ENCODE assay signal across 26 mouse cellular contexts in genomic region chr11:29389913-29390312, GRCm38 (mm10). TPM values are rescaled to one million over a fixed set of nuclear protein-coding genes. Genes with fewer than 3 reads are reported as not detected.
DNase-seq lines count a peak whose midpoint lies in the region; ATAC-seq and TF ChIP-seq lines count a peak whose summit lies in the region.
"Had no signal": no experiment of that assay in that cellular context is flagged by ENCODE, and none has a peak within 500 bp of the region (broad histone marks: within the 10 kb centered on the region; RNA-seq: fewer than 3 reads in every experiment).

No protein-coding gene starts in this region.

- TF ChIP-seq CTCF in brain, embryonic 14.5 days (IDR thresholded peaks at IDR 0.05; ENCODE audit: borderline replicate concordance, extremely low read depth, insufficient read depth, insufficient read length), result no peak

- no peak overlapping the region for H3K4me2 ChIP-seq in embryonic facial prominence, embryonic 14.5 days (ENCODE audit: low read depth, low read length)
- no peak overlapping the region for H3K4me2 ChIP-seq in midbrain, embryonic 14.5 days (ENCODE audit: low read length)
- no peak overlapping the region for H3K4me2 ChIP-seq in midbrain, embryonic 16.5 days (ENCODE audit: low read length)
- no peak overlapping the region for H3K4me2 ChIP-seq in neural tube, embryonic 15.5 days
- H3K4me2 ChIP-seq: embryonic facial prominence, embryonic 12.5 days; forebrain, embryonic 12.5 days; forebrain, embryonic 15.5 days; heart, embryonic 12.5 days; heart, embryonic 15.5 days; hindbrain, embryonic 13.5 days; intestine, embryonic 15.5 days had no signal

- no peaks in the 10 kb centered on the region for H3K36me3 ChIP-seq in embryonic facial prominence, embryonic 14.5 days (ENCODE audit: control insufficient read depth, insufficient read depth, low read length)
- H3K36me3 ChIP-seq in embryonic facial prominence, embryonic 10.5 days (replicated peaks), result peaks cover 6% of the 10 kb centered on the region
- no peaks in the 10 kb centered on the region for H3K36me3 ChIP-seq in midbrain, embryonic 14.5 days (ENCODE audit: control insufficient read depth, insufficient read depth, low read length)
- H3K36me3 ChIP-seq in midbrain, embryonic 16.5 days (ENCODE audit: control insufficient read depth, insufficient read depth, low read length), result no peaks in the 10 kb centered on the region
- no peaks in the 10 kb centered on the region for H3K36me3 ChIP-seq in neural tube, embryonic 15.5 days
- H3K36me3 ChIP-seq: embryonic facial prominence, embryonic 12.5 days; forebrain, embryonic 12.5 days; forebrain, embryonic 15.5 days; heart, embryonic 12.5 days; heart, embryonic 15.5 days; intestine, embryonic 15.5 days had no signal

- H3K27ac ChIP-seq in embryonic facial prominence, embryonic 14.5 days (replicated peaks; ENCODE audit: low read depth, low read length), result no peak overlapping the region
- H3K27ac ChIP-seq in embryonic facial prominence, embryonic 10.5 days (replicated peaks), result no peak overlapping the region
- H3K27ac ChIP-seq in midbrain, embryonic 14.5 days (replicated peaks; ENCODE audit: low read depth, low read length), result no peak overlapping the region
- H3K27ac ChIP-seq in midbrain, embryonic 16.5 days (ENCODE audit: low read length), result no peak overlapping the region
- no peak overlapping the region for H3K27ac ChIP-seq in neural tube, embryonic 15.5 days (replicated peaks)
- H3K27ac ChIP-seq: embryonic facial prominence, embryonic 12.5 days; forebrain, embryonic 12.5 days; forebrain, embryonic 15.5 days; heart, embryonic 15.5 days; hindbrain, embryonic 10.5 days; hindbrain, embryonic 13.5 days; intestine, embryonic 15.5 days had no signal

- H3K4me1 ChIP-seq in embryonic facial prominence, embryonic 14.5 days (ENCODE audit: control insufficient read depth, insufficient read depth, low read length), result no peaks in the 10 kb centered on the region
- H3K4me1 ChIP-seq in embryonic facial prominence, embryonic 10.5 days, result no peaks in the 10 kb centered on the region
- no peaks in the 10 kb centered on the region for H3K4me1 ChIP-seq in midbrain, embryonic 14.5 days (ENCODE audit: control insufficient read depth, insufficient read depth, low read length)
- H3K4me1 ChIP-seq in midbrain, embryonic 16.5 days (ENCODE audit: control insufficient read depth, insufficient read depth, low read length), result peaks cover 3% of the 10 kb centered on the region; the same call in 1 of the 2 replicates
- no peaks in the 10 kb centered on the region for H3K4me1 ChIP-seq in neural tube, embryonic 15.5 days
- H3K4me1 ChIP-seq: embryonic facial prominence, embryonic 12.5 days; forebrain, embryonic 12.5 days; hindbrain, embryonic 10.5 days; hindbrain, embryonic 13.5 days; intestine, embryonic 15.5 days had no signal

- TF ChIP-seq POLR2A in brain, embryonic 14.5 days (IDR thresholded peaks at IDR 0.05; ENCODE audit: borderline replicate concordance, extremely low read depth, insufficient read depth, insufficient read length, poor library complexity, severe bottlenecking), result no peak

- H3K9me3 ChIP-seq in embryonic facial prominence, embryonic 14.5 days (ENCODE audit: control insufficient read depth, low read length), result no peaks in the 10 kb centered on the region
- no peaks in the 10 kb centered on the region for H3K9me3 ChIP-seq in embryonic facial prominence, embryonic 10.5 days
- no peaks in the 10 kb centered on the region for H3K9me3 ChIP-seq in midbrain, embryonic 14.5 days (ENCODE audit: control insufficient read depth, low read length)
- no peaks in the 10 kb centered on the region for H3K9me3 ChIP-seq in midbrain, embryonic 16.5 days (replicated peaks; ENCODE audit: control insufficient read depth, low read length, poor library complexity, severe bottlenecking)
- H3K9me3 ChIP-seq in neural tube, embryonic 15.5 days (replicated peaks), result no peaks in the 10 kb centered on the region
- H3K9me3 ChIP-seq: embryonic facial prominence, embryonic 12.5 days; forebrain, embryonic 12.5 days; forebrain, embryonic 15.5 days; heart, embryonic 12.5 days; heart, embryonic 15.5 days; hindbrain, embryonic 10.5 days; hindbrain, embryonic 13.5 days; intestine, embryonic 15.5 days had no signal

- peak; percentile 12 for DNase-seq in embryonic facial prominence, embryonic 14.5 days (ENCODE audit: low spot score)
- no peak for DNase-seq in embryonic facial prominence, embryonic 10.5 days (ENCODE audit: low spot score)
- peak; percentile 8 for DNase-seq in midbrain, embryonic 14.5 days
- peak; percentile 13 for DNase-seq in brain, embryonic 14.5 days (ENCODE audit: low read depth)
- DNase-seq: adrenal gland, postnatal 10 days; adrenal gland, postnatal 36 days; cerebellum, adult 11-12 months; cerebellum, adult 8-10 months; cerebellum, postnatal 14 days; gastrocnemius, postnatal 25 days; heart, adult 18-20 months; heart, postnatal 10 days; heart, postnatal 36 days had no signal

- H3K9ac ChIP-seq in embryonic facial prominence, embryonic 14.5 days (ENCODE audit: low read depth, low read length), result no peak overlapping the region
- H3K9ac ChIP-seq in midbrain, embryonic 14.5 days (replicated peaks; ENCODE audit: low read length), result no peak overlapping the region
- no peak overlapping the region for H3K9ac ChIP-seq in midbrain, embryonic 16.5 days (ENCODE audit: low read depth, low read length)
- H3K9ac ChIP-seq in neural tube, embryonic 15.5 days (replicated peaks), result no peak overlapping the region
- H3K9ac ChIP-seq: embryonic facial prominence, embryonic 12.5 days; forebrain, embryonic 12.5 days; forebrain, embryonic 15.5 days; heart, embryonic 12.5 days; heart, embryonic 15.5 days; hindbrain, embryonic 13.5 days; intestine, embryonic 15.5 days had no signal

- WGBS in embryonic facial prominence, embryonic 14.5 days, result 64% methylated on average over 4 of the region's 4 CpGs
- 75% methylated on average over 4 of the region's 4 CpGs for WGBS in embryonic facial prominence, embryonic 10.5 days
- 20% methylated on average over 4 of the region's 4 CpGs for WGBS in midbrain, embryonic 14.5 days
- WGBS in midbrain, embryonic 16.5 days, result 28% methylated on average over 4 of the region's 4 CpGs
- WGBS in neural tube, embryonic 15.5 days, result 29% methylated on average over 4 of the region's 4 CpGs

- no peak for ATAC-seq in embryonic facial prominence, embryonic 14.5 days (ENCODE audit: low read depth)
- ATAC-seq in midbrain, embryonic 14.5 days (ENCODE audit: low FRiP score, low TSS enrichment), result no peak
- ATAC-seq in midbrain, embryonic 16.5 days, result no peak
- ATAC-seq in neural tube, embryonic 15.5 days (ENCODE audit: low FRiP score), result no peak
- ATAC-seq: CD4-positive, CD25-positive, alpha-beta regulatory T cell, adult 4 months; forebrain, embryonic 15.5 days; hindbrain, embryonic 16.5 days; intestine, embryonic 15.5 days had no signal

- no peaks in the 10 kb centered on the region for H3K27me3 ChIP-seq in embryonic facial prominence, embryonic 14.5 days (replicated peaks; ENCODE audit: control insufficient read depth, insufficient read depth, low read length)
- H3K27me3 ChIP-seq in embryonic facial prominence, embryonic 10.5 days (replicated peaks; ENCODE audit: low read depth, poor library complexity, severe bottlenecking), result no peaks in the 10 kb centered on the region
- H3K27me3 ChIP-seq in midbrain, embryonic 14.5 days (ENCODE audit: control insufficient read depth, insufficient read depth, low read length), result no peaks in the 10 kb centered on the region
- no peaks in the 10 kb centered on the region for H3K27me3 ChIP-seq in midbrain, embryonic 16.5 days (ENCODE audit: control insufficient read depth, insufficient read depth, low read depth, low read length)
- H3K27me3 ChIP-seq in neural tube, embryonic 15.5 days (replicated peaks), result no peaks in the 10 kb centered on the region
- H3K27me3 ChIP-seq: embryonic facial prominence, embryonic 12.5 days; forebrain, embryonic 12.5 days; forebrain, embryonic 15.5 days; heart, embryonic 12.5 days; heart, embryonic 15.5 days; hindbrain, embryonic 13.5 days; intestine, embryonic 15.5 days had no signal

- no peak overlapping the region for H3K4me3 ChIP-seq in embryonic facial prominence, embryonic 14.5 days (ENCODE audit: low read depth, low read length)
- no peak overlapping the region for H3K4me3 ChIP-seq in embryonic facial prominence, embryonic 10.5 days
- H3K4me3 ChIP-seq in midbrain, embryonic 14.5 days (replicated peaks; ENCODE audit: low read depth, low read length), result no peak overlapping the region
- H3K4me3 ChIP-seq in midbrain, embryonic 16.5 days (ENCODE audit: low read depth, low read length), result no peak overlapping the region
- no peak overlapping the region for H3K4me3 ChIP-seq in neural tube, embryonic 15.5 days (replicated peaks)
- H3K4me3 ChIP-seq: embryonic facial prominence, embryonic 12.5 days; erythroblast, embryonic 14.5 days; forebrain, embryonic 12.5 days; forebrain, embryonic 15.5 days; heart, embryonic 12.5 days; heart, embryonic 15.5 days; hindbrain, embryonic 10.5 days; hindbrain, embryonic 13.5 days; intestine, embryonic 15.5 days had no signal

RNA-seq across cellular contexts. Expression of gene Ccdc88a, which starts 16.5 kb away (rescaled TPM):
- polyA plus RNA-seq in embryonic facial prominence, embryonic 14.5 days (2014; fragmentation: Nextera tagmentation; extraction: Ambion mirVana), result 26.2 and 27.9 TPM in 2 replicates
- 37.5 and 40.0 TPM in 2 replicates for polyA plus RNA-seq in embryonic facial prominence, embryonic 10.5 days (2016; fragmentation: Nextera tagmentation; extraction: Ambion mirVana)
- 72.2 and 73.3 TPM in 2 replicates for polyA plus RNA-seq in midbrain, embryonic 14.5 days (2014; fragmentation: Nextera tagmentation; extraction: Ambion mirVana)
- polyA plus RNA-seq in midbrain, embryonic 16.5 days (2015; fragmentation: Nextera tagmentation; extraction: Ambion mirVana), result 70.1 and 80.5 TPM in 2 replicates
- polyA plus RNA-seq in brain, embryonic 14.5 days (2012; rRNA removed), result 26.2 and 31.7 TPM in 2 replicates
- polyA plus RNA-seq in neural tube, embryonic 15.5 days (2015; fragmentation: Nextera tagmentation; extraction: Ambion mirVana), result 79.9 and 88.8 TPM in 2 replicates
